Mouse (Mus musculus) cortical plate, adult 2 months (tissue): Measurements from ENCODE around the gene Lcn6. TPM values are rescaled to one million over a fixed set of nuclear protein-coding genes. Genes with fewer than 3 reads are reported as not detected.
"Not testable (repeated sequence)": the region's sequence is repeated elsewhere in the genome, so short reads cannot be mapped to it uniquely, and the experiment has no call there.

ENCODE experiments used
- H3K27ac ChIP-seq: fragments of 200-500 bp; 2 replicates; pipeline ENCODE4 v1.5.1; 2012; ENCODE audit warnings: low read length, control low read depth, inconsistent platforms; ENCODE audit not compliant: insufficient read depth
- H3K4me1 ChIP-seq: fragments of 200-500 bp; 2 replicates; pipeline ENCODE4 v1.6.1; 2011; ENCODE audit warnings: low read length; ENCODE audit not compliant: control insufficient read depth, insufficient read depth
- H3K4me3 ChIP-seq: fragments of 200-500 bp; 2 replicates; pipeline ENCODE4 v1.5.1; 2011; ENCODE audit warnings: mild to moderate bottlenecking, low read length, control low read depth; ENCODE audit not compliant: insufficient read depth
- CTCF ChIP-seq: fragments of 200-500 bp; IDR thresholded peaks from 2 replicates; pipeline ENCODE4 v1.5.1; 2011; ENCODE audit warnings: mild to moderate bottlenecking, control low read depth, low read length; ENCODE audit not compliant: insufficient read depth; ENCODE audit errors: extremely low read depth
- POLR2A ChIP-seq: fragments of 200-500 bp; IDR thresholded peaks from 2 replicates; pipeline ENCODE4 v1.6.1; 2011; ENCODE audit warnings: mild to moderate bottlenecking, low read length, control low read depth; ENCODE audit not compliant: insufficient read depth; ENCODE audit errors: extremely low read depth
- polyA plus RNA-seq: library from polyadenylated mRNA; depleted of rRNA; stranded (reverse); fragments of >200 nt; gene quantifications from 2 replicates; pipeline ENCODE4 v1.2.3, GENCODE M21; 2012; rRNA removed

Lcn6 gene
- polyA plus RNA-seq, 1 experiment, result not detected

DNA sequence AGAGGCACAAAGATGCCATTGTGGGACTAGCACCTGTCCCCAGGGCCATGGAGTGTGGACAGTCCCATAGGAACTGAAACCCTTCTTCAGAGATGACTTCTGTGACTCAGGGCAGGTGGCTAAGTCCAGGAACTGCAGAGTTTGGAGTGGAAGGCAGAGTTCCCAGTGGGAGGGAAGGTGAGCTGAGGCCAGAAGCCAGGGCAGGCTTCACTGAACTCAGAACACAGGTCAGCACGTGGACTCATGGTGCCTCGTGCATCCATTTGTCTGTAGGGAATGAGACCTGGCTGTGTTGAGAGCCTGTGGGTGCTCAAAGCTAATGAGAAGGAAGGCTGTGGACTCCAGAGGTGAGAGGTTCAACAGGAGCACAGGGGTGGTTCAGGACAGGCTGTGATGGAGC is 22.1 kb downstream of the Lcn6 start:
- Histone ChIP-seq H3K4me3 (no peak overlapping the region), H3K27ac (no peak overlapping the region), H3K4me1 (no peaks in the 10 kb centered on the region)
- TF ChIP-seq CTCF, result no peak
- TF ChIP-seq POLR2A, result no peak

DNA sequence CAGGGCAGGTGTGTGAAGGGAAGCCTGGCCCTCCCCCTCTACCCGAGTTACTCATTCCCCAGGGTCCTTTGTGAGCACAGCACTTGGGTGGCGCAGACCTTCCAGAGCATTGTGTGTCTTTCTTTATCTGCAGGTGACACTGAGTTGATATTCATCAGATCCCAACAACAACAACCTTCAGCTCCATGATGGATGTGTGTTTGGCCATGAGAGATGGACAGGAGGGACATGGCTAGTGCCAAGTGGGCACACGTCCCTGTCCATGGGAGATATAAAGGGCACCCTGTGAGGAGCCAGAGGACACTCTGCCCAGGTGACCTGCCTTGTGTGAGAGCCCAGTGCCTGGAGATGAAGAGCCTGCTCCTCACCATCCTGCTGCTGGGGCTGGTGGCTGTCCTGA is 23.2 kb downstream of the Lcn6 start, which contains the start of gene Obp2a:
Obp2a (plus strand) TSS at position 301 of the 400 bp plus-strand sequence.
- H3K4me1 ChIP-seq, H3K4me3 ChIP-seq, H3K27ac ChIP-seq: not testable (repeated sequence)

DNA sequence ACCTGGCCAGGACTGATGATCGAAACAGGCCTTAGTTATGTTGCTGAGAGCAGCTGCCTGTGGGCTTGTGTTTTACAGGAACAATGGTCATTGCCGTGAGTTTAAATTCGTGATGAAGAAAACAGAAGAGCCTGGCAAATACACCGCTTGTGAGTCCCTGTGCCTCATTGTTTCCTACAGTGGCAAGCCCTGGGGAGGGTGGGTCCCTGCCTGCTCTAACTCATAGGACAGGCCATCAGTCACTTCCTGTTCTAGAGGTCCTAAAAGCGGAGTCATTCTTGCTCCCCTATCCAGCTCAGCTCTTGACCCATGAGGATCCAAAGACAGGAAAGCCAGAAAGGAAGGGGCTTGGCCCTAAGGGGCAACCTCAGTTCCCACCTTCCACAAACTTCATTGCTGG is 24.4 kb downstream of the Lcn6 start:
- Histone ChIP-seq H3K27ac (no peak overlapping the region), H3K4me1 (no peaks in the 10 kb centered on the region), H3K4me3 (no peak overlapping the region)
- TF ChIP-seq POLR2A (no peak), CTCF (no peak)

GRCm38 (mm10) chr2:25703706-25704105 is 27.1 kb downstream of the Lcn6 start:
- H3K4me3 ChIP-seq, result no peak overlapping the region
- TF ChIP-seq CTCF (no peak), POLR2A (no peak)
- peaks cover 2% of the 10 kb centered on the region; the same call in 1 of the 2 replicates for H3K4me1 ChIP-seq
- H3K27ac ChIP-seq, result no peak overlapping the region

DNA sequence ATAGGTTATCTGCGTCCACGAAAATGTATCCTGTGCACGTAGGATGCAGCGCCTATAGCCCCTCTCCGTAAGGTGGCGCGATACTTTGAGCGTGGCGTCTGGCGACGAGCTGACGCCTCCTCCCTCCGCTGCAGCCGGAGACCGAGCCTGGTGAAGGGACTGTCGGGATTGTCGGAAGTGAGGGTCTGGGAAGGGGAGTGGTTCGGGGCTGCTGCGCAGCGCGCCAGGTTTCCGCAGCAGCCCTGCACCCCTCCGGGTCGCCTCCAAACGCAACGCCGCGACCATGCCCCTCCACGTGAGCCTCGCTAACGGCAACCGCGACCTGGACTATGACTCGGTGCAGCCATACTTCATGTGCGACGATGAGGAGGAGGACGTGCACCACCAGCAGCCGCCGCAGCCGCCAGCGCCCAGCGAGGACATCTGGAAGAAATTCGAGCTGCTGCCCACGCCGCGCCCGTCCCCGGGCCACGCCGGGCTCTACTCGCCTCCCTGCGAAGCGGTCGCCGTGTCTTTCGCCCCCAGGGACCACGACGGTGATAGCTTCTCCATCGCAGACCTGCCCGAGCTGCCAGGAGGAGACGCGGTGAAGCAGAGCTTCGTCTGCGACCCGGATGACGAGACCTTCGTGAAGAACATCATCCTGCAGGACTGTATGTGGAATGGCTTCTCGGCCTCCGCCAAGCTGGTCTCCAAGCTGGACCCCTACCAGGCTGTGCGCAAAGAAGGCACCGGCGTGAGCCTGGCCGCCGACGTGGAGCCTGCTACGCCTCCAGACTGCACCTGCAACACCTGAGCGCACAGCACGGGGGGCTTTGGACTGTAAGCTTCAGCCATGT is 30.3 kb downstream of the Lcn6 start, which contains the start of gene Bmyc:
Bmyc (plus strand) TSS at position 97 of the 839 bp plus-strand sequence.
- Histone ChIP-seq H3K27ac (peak within 1 kb of the TSS; percentile 18), H3K4me1 (peaks cover 5% of the 10 kb centered on the region; the same call in 1 of the 2 replicates), H3K4me3 (peak within 1 kb of the TSS; percentile 66)
- TF ChIP-seq CTCF, result peak; percentile 43
- TF ChIP-seq POLR2A, result peak; percentile 97

- H3K27ac ChIP-seq, result no peak overlapping the region
Observed at GRCm38 (mm10) chr2:25708121-25708520, 31.5 kb downstream of the Lcn6 start.

DNA sequence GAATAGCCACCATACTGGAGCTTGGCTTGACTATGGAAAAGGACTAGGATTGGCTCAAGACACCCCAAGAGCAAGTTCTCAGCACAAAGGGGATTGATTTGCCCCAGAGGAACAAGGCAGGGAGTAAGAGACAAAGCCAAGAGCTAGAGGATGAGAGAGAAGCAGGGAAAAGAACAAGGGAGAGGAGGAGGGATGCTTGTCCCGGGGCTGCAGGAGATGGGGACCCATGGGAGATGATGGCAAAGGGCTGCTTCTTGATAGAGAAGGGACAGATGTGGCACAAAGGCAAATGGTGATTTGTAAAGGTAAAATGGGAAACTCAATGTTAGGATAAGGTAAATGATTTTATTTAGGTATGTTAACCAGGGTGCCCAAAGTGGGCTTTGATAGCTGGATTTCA is 32.5 kb downstream of the Lcn6 start:
- not testable (repeated sequence) for H3K27ac ChIP-seq, H3K4me3 ChIP-seq, H3K4me1 ChIP-seq

More at GRCm38 (mm10) chr2:25708121-25708520, 31.5 kb downstream of the Lcn6 start:
- peak overlapping the region; percentile 31 for H3K4me3 ChIP-seq
- TF ChIP-seq CTCF (peak; percentile 41), POLR2A (0 out of 2 replicates have a peak, but pooled peaks have one; percentile 27)
- peaks cover 5% of the 10 kb centered on the region; the same call in 1 of the 2 replicates for H3K4me1 ChIP-seq

DNA sequence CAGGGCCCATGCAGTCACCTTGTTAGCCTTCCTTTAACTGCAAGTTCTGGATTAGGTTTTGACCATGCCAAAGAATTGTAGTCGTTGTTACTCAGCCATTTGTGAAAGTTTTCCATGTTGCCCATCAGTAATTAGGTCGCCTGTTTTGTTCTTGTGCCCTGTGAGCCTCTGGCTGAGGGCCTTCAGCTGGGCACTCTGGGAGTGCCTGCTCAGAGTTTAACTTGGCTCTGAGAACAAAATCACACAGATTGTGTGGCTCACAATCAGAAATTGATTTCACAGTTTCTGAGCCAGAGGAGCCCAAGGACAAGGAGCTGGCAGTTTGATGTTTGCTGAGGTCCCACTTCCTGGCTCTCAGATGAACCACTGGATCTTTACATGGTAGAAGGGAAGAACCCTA is 33.2 kb downstream of the Lcn6 start:
- not testable (repeated sequence) for H3K4me3 ChIP-seq, H3K27ac ChIP-seq, H3K4me1 ChIP-seq

DNA sequence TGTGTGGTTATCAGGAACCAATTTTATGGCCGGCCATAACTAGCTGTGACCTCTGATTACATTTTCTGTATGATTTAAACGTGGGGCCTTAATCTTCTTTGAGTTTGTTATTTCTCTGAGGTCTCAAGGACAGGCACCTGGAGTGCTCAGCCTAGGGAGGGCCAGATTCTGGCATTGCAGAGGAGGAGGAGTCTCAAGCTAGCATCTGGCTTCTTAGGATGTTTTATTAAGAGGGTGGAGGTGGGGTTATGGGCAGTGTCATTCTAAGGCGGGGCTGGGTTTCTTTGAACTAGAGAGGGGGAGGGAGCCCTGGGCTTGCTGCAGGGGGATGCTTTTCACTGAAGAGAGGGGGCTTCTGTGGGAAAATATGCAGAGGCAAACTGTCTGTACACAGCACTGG is 35.1 kb downstream of the Lcn6 start:
- not testable (repeated sequence) for H3K4me1 ChIP-seq, H3K27ac ChIP-seq, H3K4me3 ChIP-seq

DNA sequence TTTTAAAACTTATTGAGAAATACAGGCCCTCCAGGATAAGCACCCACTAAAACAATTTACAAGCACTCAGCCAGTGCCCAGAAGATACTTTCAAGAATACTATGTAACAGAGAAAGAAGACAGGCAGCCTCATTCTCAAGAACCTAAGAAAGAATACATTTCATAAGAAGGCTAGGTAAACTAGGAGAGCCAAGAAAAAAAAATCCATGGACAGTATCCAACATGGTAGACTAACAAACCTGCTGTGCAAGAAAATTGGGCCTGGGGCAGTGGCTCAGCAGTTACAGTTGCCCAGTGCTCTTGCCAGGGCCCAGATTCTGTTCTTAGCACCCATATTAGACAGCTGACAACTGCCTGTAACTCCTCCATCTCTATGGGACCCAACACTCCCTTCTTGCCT is 40.6 kb downstream of the Lcn6 start:
- Histone ChIP-seq H3K4me3 (no peak overlapping the region), H3K27ac (no peak overlapping the region), H3K4me1 (no peaks in the 10 kb centered on the region)
- TF ChIP-seq POLR2A (no peak), CTCF (no peak)

Other genes starting within 250 kb of the Lcn6 start
- gene Abca2, start 248.1 kb upstream of the Lcn6 start, polyA plus RNA-seq, result 105 and 109 TPM in 2 replicates
- gene Clic3, start 219.9 kb upstream of the Lcn6 start, polyA plus RNA-seq, result 0.72 and 0.79 TPM in 2 replicates
- 137 TPM in 2 replicates for gene Paxx, start 215.7 kb upstream of the Lcn6 start, polyA plus RNA-seq
- gene Ptgds, start 206.7 kb upstream of the Lcn6 start, polyA plus RNA-seq, result 2,250 and 2,426 TPM in 2 replicates
- gene Lcn12, start 182.9 kb upstream of the Lcn6 start, polyA plus RNA-seq, result not detected in 2 replicates
- 44.3 and 46.1 TPM in 2 replicates for gene Fbxw5, start 176.0 kb upstream of the Lcn6 start, polyA plus RNA-seq
- 2.3 and 3.3 TPM in 2 replicates for gene C8g, start 175.1 kb upstream of the Lcn6 start, polyA plus RNA-seq
- gene Traf2, start 129.8 kb upstream of the Lcn6 start, polyA plus RNA-seq, result 8.4 and 9.1 TPM in 2 replicates
- 270 and 276 TPM in 2 replicates for gene Edf1, start 118.9 kb upstream of the Lcn6 start, polyA plus RNA-seq
- 1.1 and 1.2 TPM in 2 replicates for gene Mamdc4, start 101.9 kb upstream of the Lcn6 start, polyA plus RNA-seq
- 123 and 129 TPM in 2 replicates for gene Phpt1, start 101.6 kb upstream of the Lcn6 start, polyA plus RNA-seq
- 115 and 125 TPM in 2 replicates for gene Ajm1, start 95.0 kb upstream of the Lcn6 start, polyA plus RNA-seq
- gene Rabl6, start 68.3 kb upstream of the Lcn6 start, polyA plus RNA-seq, result 158 and 162 TPM in 2 replicates
- gene Ccdc183, start 59.1 kb upstream of the Lcn6 start, polyA plus RNA-seq, result 0.02 TPM in 1 of 2 replicates, not detected in the other
- 73.9 and 82.8 TPM in 2 replicates for gene Tmem141, start 54.8 kb upstream of the Lcn6 start, polyA plus RNA-seq
- gene Fcna, start 48.8 kb upstream of the Lcn6 start, polyA plus RNA-seq, result 0.30 and 0.33 TPM in 2 replicates
- gene Lcn8, start 23.7 kb upstream of the Lcn6 start, polyA plus RNA-seq, result not detected in 2 replicates
- gene Lcn5, start 18.8 kb upstream of the Lcn6 start, polyA plus RNA-seq, result not detected in 2 replicates
- not detected in 2 replicates for gene Lcn10, start 5.9 kb downstream of the Lcn6 start, polyA plus RNA-seq
- gene Obp2a, start 23.3 kb downstream of the Lcn6 start, polyA plus RNA-seq, result not detected in 2 replicates
- gene Bmyc, start 30.0 kb downstream of the Lcn6 start, polyA plus RNA-seq, result 99.6 and 101 TPM in 2 replicates
- gene Obp2b, start 60.2 kb downstream of the Lcn6 start, polyA plus RNA-seq, result 0.15 TPM in 1 of 2 replicates, not detected in the other
- gene Lcn3, start 88.8 kb downstream of the Lcn6 start, polyA plus RNA-seq, result not detected in 2 replicates
- not detected in 2 replicates for gene Lcn11, start 100.2 kb downstream of the Lcn6 start, polyA plus RNA-seq
- gene Gm13539, start 105.5 kb downstream of the Lcn6 start, polyA plus RNA-seq, result not detected in 2 replicates
- gene Glt6d1, start 139.1 kb downstream of the Lcn6 start, polyA plus RNA-seq, result not detected in 2 replicates
- gene Lcn9, start 146.4 kb downstream of the Lcn6 start, polyA plus RNA-seq, result not detected in 2 replicates
- gene Sohlh1, start 170.5 kb downstream of the Lcn6 start, polyA plus RNA-seq, result 0.08 TPM in 1 of 2 replicates, not detected in the other
- gene Kcnt1, start 186.9 kb downstream of the Lcn6 start, polyA plus RNA-seq, result 191 and 197 TPM in 2 replicates